Mouse (Mus musculus): ENCODE data around the gene Tmem198.
A peak's percentile ranks its signal among the peaks of the same experiment; 100 is the strongest.

DNA sequence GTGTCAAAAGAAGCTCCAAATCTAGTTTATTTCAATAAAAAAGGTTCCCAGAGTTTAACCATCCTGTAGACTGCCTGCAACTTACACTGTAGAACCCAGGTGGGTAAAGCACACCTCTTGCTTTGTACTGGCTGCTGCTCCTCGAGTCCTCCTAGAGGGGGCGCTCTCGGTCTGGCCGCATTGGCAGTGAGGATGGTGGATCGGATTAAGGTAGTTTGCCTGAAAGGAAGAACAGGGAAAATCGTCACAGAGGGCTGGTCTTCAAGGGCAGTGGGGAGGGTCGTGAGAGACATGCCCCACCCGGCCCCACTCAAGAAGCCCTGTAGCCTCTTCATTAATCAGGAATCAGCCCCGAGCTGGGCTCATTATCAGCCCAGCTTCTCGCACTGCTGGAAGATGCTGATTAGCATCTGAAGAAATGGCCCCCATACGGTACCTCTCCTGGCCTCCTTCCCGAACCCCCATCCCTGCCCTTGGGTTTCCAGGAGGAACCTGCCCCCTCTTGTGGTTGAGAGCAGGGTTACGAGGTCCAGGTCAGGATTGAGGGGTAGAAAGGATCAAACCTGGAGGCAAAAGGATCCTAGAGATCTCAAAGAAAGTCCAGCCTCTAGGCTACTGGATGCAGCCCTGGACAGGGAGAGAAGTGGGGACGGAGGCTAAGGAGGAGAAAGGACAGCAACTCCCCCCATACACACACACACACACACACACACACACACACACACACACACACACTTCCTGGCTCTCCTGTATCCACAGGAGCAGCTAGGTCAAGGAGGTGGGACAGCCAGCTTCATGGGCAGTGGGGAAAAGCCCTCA is 22.4 kb upstream of the Tmem198 start:
- TF ChIP-seq POLR2A (IDR thresholded peaks at IDR 0.05; ENCODE audit: low read depth, low read length) (no peak), CTCF (IDR thresholded peaks at IDR 0.05; ENCODE audit: extremely low read depth, insufficient read length, insufficient replicate concordance, low read depth, low read length) (peak; percentile 31; the same call in 1 of the 2 replicates)
